Mouse (Mus musculus) G1E (cell line): ENCODE results near the gene Mecom. TPM values are rescaled to one million over a fixed set of nuclear protein-coding genes. Genes with fewer than 3 reads are reported as not detected.

Experiments
- ATAC-seq: 2 replicates; pipeline ENCODE4 v1.8.0; 2016; ENCODE audit warnings: mild to moderate bottlenecking; ENCODE audit not compliant: insufficient number of reproducible peaks, poor library complexity, low FRiP score, severe bottlenecking; ENCODE audit errors: extremely low read depth
- DNase-seq: peaks from one replicate; pipeline ENCODE4 v3.0.0; 2012; ENCODE audit warnings: low spot score
- H3K27me3 ChIP-seq: 2 replicates; pipeline ENCODE4 v1.6.1; 2012; ENCODE audit warnings: mild to moderate bottlenecking, low read length, inconsistent platforms; ENCODE audit not compliant: insufficient read depth
- H3K36me3 ChIP-seq: replicated peaks from 2 replicates; pipeline ENCODE3; 2012; ENCODE audit warnings: mild to moderate bottlenecking, inconsistent platforms
- H3K4me1 ChIP-seq: 2 replicates; pipeline ENCODE4 v1.6.1; 2012; ENCODE audit warnings: low read depth, low read length, inconsistent platforms, mixed read lengths; ENCODE audit not compliant: insufficient read depth
- H3K4me3 ChIP-seq: 2 replicates; pipeline ENCODE4 v1.5.1; 2012; ENCODE audit warnings: low read depth, mild to moderate bottlenecking, inconsistent platforms, low read length, moderate library complexity, mixed read lengths
- H3K9me3 ChIP-seq: replicated peaks from 2 replicates; pipeline ENCODE4 v1.6.1; 2012; ENCODE audit warnings: inconsistent platforms
- CTCF ChIP-seq: IDR thresholded peaks from 2 replicates; pipeline ENCODE4 v1.5.1; 2012; ENCODE audit warnings: low read depth, low read length, inconsistent platforms, mixed read lengths
- GATA1 ChIP-seq: IDR thresholded peaks from 2 replicates; pipeline ENCODE4 v1.6.1; 2012; ENCODE audit warnings: borderline replicate concordance, low read length, inconsistent platforms, mixed read lengths
- GATA2 ChIP-seq: IDR thresholded peaks from 2 replicates; pipeline ENCODE4 v1.6.1; 2012; ENCODE audit warnings: low read depth, low read length, inconsistent platforms, borderline replicate concordance
- POLR2AphosphoS5 ChIP-seq: IDR thresholded peaks from 2 replicates; pipeline ENCODE4 v1.6.1; 2012; ENCODE audit warnings: low read depth, low read length, inconsistent platforms; ENCODE audit not compliant: insufficient replicate concordance
- TAL1 ChIP-seq: conservative IDR thresholded peaks from 2 replicates; pipeline ENCODE4 v1.6.1; 2012; ENCODE audit warnings: low read depth, low read length, inconsistent platforms, mixed read lengths
- polyA plus RNA-seq: library from polyadenylated mRNA; stranded (reverse); fragments of >175 nt; gene quantifications from 2 replicates; pipeline ENCODE4 v1.2.3, GENCODE M21; 2012
- total RNA-seq, 2 experiments: library from RNA; stranded (forward) in 1 of 2; stranded (reverse) in 1 of 2; fragments of 200-1000 nt in 1 of 2; fragments of >200 nt in 1 of 2; fragmentation: Nextera tagmentation in 1 of 2; gene quantifications; 2 replicates each; pipeline ENCODE4 v1.2.3; 2014 to 2017

The Mecom gene
- total and polyA plus RNA-seq, 3 experiments, result 0.05 TPM; not detected in 2

DNA sequence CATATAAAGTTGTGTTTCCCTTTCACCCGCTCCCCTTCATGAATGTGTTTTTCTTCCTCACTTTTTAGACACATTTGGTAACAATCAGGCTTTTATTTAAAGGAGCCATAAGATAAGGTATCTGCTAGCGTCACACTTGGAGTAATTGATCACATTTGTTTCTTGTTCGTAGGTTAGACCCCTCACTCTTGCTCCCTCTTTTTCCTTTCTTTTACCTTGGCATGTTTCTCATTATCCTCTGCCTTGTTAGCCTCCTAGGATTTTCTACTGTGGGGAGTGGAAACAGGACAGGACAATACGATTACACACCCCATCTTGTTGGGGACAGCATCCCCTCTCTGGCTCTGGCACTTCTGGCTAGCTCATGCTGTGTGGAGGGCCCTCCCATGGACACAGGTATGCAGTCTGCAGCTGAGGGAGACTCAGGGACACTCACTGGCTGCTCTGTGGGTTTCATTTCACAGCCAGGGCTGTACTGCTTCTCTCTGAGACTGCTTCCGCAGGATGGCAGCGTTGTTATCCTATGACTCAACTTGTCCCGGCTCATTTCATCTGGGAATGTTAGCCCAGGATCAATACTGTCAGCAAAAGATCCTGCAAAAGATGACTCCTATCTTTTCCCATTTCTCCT is 334.2 kb downstream of the Mecom start:
- no peaks in the 10 kb centered on the region for H3K27me3 ChIP-seq
- H3K9me3 ChIP-seq, result no peaks in the 10 kb centered on the region
- DNase-seq (no peak), ATAC-seq (no peak)
- no peaks in the 10 kb centered on the region for H3K36me3 ChIP-seq
- TF ChIP-seq TAL1, result no peak
- TF ChIP-seq GATA2, result no peak
- no peak for TF ChIP-seq CTCF
- no peak for TF ChIP-seq POLR2AphosphoS5
- no peak for TF ChIP-seq GATA1
- no peaks in the 10 kb centered on the region for H3K4me1 ChIP-seq
- H3K4me3 ChIP-seq, result no peak overlapping the region

DNA sequence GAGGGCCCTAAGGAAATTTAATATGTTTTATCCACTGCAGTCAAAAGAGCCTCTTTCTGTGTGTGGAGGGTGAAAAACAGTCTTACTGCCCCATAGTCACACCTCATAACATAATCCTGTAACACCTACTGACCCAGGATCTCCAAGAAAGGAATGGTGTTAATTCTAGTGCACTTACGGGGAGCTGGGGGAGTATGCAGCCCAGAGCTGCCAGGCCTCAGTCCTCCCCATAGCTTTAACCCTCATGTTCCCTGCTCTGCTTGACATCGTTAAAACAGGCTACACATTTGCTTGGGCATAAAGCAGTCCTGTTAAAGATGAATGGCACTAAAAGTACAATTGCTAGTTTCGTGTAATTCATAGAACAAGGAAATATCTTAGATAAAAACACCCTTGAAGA is 335.0 kb downstream of the Mecom start:
- DNase-seq (no peak), ATAC-seq (no peak)
- Histone ChIP-seq H3K27me3 (no peaks in the 10 kb centered on the region), H3K36me3 (no peaks in the 10 kb centered on the region), H3K4me1 (no peaks in the 10 kb centered on the region), H3K9me3 (no peaks in the 10 kb centered on the region), H3K4me3 (no peak overlapping the region)
- no peak for TF ChIP-seq POLR2AphosphoS5
- no peak for TF ChIP-seq CTCF
- TF ChIP-seq GATA2, result no peak
- TF ChIP-seq TAL1, result no peak
- TF ChIP-seq GATA1, result no peak

DNA sequence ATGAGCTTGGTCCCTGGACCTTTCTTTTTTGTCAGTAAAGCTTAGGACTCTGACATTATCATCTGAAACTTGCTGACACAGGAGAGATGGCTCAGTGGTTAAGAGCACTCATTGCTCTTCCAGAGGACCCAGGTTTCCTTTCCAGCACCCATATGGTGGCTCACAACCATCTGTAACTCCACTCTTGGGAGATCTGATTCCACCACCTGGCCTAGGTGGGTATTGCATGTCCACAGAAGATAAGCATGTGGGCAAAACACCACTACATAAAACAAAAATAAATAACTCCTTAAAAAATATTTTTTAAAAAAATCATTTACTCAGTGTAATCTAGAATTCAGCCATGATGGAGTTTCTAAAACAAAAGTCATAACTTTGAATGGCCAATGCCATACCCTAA is 338.7 kb downstream of the Mecom start:
- DNase-seq (no peak), ATAC-seq (no peak)

GRCm38 (mm10) chr3:30207886-30208285 is 339.9 kb downstream of the Mecom start:
- no peak for ATAC-seq
- H3K4me1 ChIP-seq, result no peaks in the 10 kb centered on the region
- no peaks in the 10 kb centered on the region for H3K36me3 ChIP-seq
- DNase-seq, result no peak
- H3K27me3 ChIP-seq, result no peaks in the 10 kb centered on the region
- no peak overlapping the region for H3K4me3 ChIP-seq
- TF ChIP-seq GATA2 (no peak), POLR2AphosphoS5 (no peak), CTCF (no peak), GATA1 (no peak), TAL1 (no peak)
- H3K9me3 ChIP-seq, result no peaks in the 10 kb centered on the region

More for the DNA sequence above, 338.7 kb downstream of the Mecom start:
- no peaks in the 10 kb centered on the region for H3K36me3 ChIP-seq
- H3K4me3 ChIP-seq, result no peak overlapping the region
- H3K9me3 ChIP-seq, result no peaks in the 10 kb centered on the region
- no peaks in the 10 kb centered on the region for H3K27me3 ChIP-seq
- H3K4me1 ChIP-seq, result no peaks in the 10 kb centered on the region
- TF ChIP-seq POLR2AphosphoS5 (no peak), GATA2 (no peak), CTCF (no peak), TAL1 (no peak), GATA1 (no peak)

- H3K36me3 ChIP-seq, result no peaks in the 10 kb centered on the region
These were observed 340.4 kb downstream of the Mecom start for GRCm38 (mm10) chr3:30207431-30207830.

DNA sequence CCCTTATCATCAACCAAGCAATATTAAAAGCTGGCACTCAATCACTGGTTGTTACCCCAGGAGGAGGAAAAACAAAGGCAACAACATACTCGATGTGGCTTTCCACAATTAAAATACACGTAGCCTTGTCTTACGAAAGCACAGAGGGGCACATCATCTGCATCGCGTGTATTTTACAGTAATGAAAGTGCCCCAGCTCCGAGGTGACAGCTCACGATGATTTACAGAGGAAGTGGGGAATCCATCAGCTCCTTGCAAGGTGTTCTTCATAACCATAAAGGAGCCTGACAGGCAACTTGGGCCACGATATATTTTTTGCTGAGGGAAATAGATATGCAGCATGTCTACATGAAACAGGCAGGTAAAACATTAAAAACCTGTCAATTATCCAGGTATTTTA is 341.7 kb downstream of the Mecom start:
- no peak overlapping the region for H3K4me3 ChIP-seq
- no peaks in the 10 kb centered on the region for H3K4me1 ChIP-seq
- DNase-seq (no peak), ATAC-seq (no peak)
- no peaks in the 10 kb centered on the region for H3K27me3 ChIP-seq
- TF ChIP-seq CTCF (no peak), POLR2AphosphoS5 (no peak), GATA2 (no peak), GATA1 (no peak), TAL1 (no peak)
- H3K36me3 ChIP-seq, result no peaks in the 10 kb centered on the region
- no peaks in the 10 kb centered on the region for H3K9me3 ChIP-seq

More at GRCm38 (mm10) chr3:30207431-30207830, 340.4 kb downstream of the Mecom start:
- Histone ChIP-seq H3K4me3 (no peak overlapping the region), H3K4me1 (no peaks in the 10 kb centered on the region), H3K27me3 (no peaks in the 10 kb centered on the region), H3K9me3 (no peaks in the 10 kb centered on the region)
- DNase-seq (no peak), ATAC-seq (no peak)
- TF ChIP-seq CTCF, result no peak

GRCm38 (mm10) chr3:30203764-30204163 is 344.0 kb downstream of the Mecom start:
- ATAC-seq (no peak), DNase-seq (no peak)
- Histone ChIP-seq H3K4me3 (no peak overlapping the region), H3K27me3 (no peaks in the 10 kb centered on the region), H3K36me3 (no peaks in the 10 kb centered on the region), H3K4me1 (no peaks in the 10 kb centered on the region), H3K9me3 (no peaks in the 10 kb centered on the region)
- TF ChIP-seq POLR2AphosphoS5 (no peak), CTCF (no peak), TAL1 (no peak), GATA2 (no peak), GATA1 (no peak)
